Mouse (Mus musculus) layer of hippocampus, adult 8-10 months (tissue): ENCODE measurements at regions not wholly inside any gene's neighbourhood (a gene's known extent, or its start where the extent isn't known, plus 50 kb on each side); places are given as distances from the start of the nearest gene placed in this dataset.

ENCODE experiments used
- DNase-seq, 2 experiments: peaks; one replicate each; pipeline ENCODE4 v3.0.0; 2022; ENCODE audit warnings: low spot score in 2 of 2

DNA sequence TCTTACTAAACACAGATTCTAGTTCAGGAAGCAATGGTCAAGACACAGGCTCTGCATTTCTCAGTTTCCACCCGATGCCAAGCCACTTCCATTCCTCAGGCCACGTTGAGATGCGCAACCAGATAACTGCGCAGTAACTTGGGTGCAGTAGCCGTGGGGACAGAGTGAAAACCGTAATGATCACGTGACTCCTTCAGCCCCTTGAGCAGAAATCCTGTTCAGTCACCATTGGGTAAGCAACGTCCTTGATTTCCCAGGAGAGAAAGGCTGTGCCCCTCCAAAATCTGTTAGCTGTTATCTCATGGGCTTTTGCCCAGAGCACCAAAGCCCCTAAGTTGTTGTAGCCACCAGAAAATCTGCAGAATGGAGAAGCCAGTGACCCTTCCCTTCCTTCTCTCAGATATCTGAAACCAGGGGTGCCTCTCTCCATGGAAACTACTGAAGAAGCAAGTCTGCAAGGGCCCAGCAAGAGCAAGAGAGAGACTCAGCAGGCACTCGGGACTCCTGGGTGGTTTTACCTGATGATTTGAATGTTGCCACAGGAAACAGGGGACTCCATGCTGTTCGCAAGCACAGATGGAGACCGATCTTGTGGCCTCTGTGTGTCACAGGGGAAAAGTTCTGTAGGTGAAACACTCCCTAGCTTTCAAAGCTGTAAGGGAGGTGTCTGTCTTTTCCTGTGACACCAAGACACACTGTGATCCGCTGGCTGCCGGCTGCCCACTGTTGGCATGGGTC, 126.7 kb downstream of the Lmo4 start:
- no peak for DNase-seq

DNA sequence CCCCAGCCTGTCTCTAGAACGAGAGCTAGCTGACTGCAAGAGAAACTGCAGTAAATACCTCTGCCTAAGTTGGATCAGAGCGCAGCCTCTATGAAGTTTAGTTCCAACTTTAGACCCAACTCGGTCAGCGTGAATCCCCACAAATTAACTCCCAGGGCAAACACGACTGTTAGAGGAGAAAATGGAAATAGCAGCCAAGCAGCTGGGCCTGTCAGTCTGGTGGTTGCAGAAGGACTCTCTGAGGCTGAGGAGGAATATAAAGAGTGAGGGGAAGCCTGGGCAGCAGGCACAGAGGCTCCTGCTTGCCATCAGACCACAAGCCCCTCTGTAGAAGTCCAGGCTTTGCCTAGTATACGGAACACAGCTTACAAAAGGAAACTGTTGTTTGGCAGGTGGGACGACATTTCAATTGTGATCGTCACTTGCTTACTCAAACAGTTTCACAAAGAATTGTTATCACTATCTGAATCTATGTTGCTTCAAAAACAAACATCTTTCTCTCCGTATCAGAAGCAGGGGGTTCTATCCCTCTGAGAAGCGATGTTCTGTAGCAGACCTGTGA, 135.0 kb downstream of the Lmo4 start:
- no peak for DNase-seq

DNA sequence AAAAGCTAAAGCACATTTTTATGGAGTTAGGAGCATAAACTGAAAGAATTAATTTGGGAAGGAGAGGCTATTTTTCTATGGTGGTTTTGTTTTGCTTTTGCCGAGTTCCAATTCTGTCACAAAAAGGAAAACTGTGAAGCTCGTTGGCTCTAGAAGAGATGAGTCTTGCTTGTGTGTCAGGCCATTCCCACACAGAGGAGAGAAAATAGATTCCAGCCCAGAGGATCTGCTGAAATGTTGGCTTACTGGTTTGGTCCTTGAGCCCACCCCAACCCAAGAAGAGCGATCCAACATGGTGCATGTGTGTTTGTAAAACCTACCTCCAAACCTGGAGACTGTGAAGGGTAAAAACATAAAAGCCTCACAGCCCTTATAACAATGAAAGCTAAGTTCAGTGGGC, 138.0 kb downstream of the Lmo4 start:
- no peak for DNase-seq

DNA sequence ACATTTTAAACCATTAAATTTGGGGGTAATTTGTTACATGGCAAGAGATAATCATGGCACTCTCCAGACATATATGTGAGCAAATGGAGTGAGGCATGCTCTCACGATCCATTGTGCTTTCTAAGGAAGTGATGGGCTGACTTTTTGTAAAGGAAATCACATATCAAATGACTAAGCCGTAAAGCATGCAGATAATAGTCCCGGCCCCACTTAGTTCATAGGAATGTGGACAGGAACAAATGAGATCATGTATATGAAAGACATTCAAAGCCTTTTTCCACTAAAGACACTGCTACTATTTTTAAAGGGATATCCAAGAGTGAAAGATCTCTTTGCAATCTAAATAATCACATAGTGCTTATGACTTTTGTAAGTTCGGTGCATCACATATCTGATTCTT, 146.9 kb downstream of the Lmo4 start:
- no peak for DNase-seq

DNA sequence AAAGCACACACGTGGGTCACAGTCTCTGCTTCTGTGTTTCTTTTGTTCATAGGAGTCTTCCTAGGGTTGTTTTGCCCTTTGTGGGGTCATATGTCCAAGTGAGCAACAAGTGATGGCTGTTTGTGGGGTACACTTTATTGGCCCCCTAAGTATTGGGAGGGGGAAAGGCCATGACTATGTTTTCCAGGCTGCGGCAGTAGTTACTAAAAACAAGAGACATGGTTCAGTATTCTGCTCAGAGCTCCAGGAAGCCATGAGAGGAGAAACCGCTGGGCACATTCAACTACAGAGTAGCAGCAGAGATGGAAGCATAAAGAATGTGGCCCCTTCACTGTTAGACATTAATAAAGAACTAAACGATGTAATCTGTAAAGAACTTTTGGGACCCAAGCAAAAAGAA, 154.7 kb downstream of the Lmo4 start:
- no peak for DNase-seq

DNA sequence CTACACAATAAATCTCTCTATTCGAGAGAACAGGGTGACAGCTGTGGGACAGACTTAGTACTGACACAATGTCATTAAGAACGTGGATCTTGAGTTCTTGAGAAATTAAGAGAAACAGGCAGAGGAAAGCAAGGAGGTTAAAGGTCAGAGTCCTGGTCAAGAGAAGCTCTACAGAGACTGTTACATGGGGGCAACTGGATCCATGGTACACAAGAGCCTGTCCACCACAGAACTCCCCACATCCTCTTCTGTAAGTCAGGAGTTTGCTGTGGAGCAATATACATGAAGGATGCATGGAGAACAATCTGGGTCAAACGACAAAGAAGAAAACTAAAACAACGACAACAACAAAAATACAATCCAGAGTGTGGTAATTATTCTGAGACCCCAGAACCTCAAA, 155.8 kb downstream of the Lmo4 start:
- no peak for DNase-seq

DNA sequence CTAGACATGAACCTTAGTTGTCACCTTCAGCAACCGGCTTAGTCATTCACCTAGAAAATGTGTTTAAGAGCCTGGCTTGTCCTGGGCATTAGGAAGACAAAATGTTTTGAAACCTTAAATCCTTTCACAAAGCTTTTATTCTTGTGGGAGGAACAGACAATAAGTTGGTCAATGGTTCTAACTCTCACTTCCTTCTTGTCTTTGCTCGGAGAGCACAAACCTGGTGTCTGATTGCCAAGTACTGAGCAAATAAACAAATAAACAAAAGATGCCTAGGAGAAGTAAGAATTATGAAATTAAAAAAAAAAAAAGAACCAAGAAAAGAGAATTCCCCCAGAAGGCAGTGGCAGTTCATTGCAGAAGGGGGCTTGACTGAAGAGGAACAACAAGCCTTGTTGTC, 160.7 kb downstream of the Lmo4 start:
- DNase-seq: no peak

DNA sequence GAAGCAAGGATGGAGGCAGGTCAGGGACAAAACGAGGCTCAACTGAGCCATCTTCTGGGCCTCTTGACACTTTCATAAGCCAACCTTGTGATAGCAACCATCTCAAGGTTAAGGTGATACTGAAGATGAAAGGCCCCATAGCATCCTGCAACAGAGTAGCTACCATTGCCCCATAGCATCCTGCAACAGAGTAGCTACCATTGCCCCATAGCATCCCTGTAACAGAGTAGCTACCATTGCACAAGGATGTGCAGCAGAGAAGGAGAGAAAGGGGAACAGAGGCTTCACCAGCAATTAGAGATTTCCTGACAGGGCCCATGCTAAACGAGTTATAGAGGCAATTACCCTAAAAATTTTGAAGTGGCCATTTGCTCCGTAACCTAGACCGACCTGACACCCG, 163.2 kb downstream of the Lmo4 start:
- no peak for DNase-seq

DNA sequence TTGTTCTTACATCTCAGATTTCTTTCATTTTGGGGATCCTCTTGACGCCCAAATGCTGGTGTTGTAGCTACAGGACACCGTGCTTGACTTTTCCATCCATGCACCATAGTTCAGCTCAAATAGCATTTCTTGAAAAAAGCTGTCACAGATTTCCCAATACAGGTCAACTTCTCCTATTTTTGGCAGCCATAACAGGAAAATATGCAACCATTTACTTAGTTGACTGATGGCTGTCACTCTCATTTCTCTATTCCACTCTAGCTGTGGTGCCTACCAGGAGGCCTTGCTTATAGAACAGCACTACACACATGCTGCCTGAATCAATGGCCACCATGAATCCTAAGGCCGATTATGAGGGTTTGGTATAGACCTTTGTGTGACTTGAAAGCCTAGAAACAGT, 165.5 kb downstream of the Lmo4 start:
- no peak for DNase-seq

DNA sequence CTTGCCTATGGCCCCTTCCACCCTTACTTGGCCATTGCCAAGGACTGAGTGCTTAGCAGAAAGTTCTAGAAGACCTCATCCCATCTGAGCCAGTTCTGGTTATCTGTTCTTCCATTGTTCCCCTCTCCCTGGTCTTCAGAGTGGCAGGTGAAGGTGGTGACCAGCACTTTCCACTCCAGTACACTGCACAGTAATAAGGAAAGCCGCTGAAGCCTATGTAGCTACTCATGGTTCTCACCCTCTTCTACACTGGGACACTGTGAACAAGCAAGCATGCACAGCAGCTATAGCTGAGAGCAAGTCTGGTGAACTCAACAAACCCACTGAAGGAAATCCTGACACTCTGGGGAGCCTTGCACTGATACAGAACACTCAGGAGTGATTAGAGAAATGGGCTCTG, 175.4 kb downstream of the Lmo4 start:
- DNase-seq: no peak

DNA sequence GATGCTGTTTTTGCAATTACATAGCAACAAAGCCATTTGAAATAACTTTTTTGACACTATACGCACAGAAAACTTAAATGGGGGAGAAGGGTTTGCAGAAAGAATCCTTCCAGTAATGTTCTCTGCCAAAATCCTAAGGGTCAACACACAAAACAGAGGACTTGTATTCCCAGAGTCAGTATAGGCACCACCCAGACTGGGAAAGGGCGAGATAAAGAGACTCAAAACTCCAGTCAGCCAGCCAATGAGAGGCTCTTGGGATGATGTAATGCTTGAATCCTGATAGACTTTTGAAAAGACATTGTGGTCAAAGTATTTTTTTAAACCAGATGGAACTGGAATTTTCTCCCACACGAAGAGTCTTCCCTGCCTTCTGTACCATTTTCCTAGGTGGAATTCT, 175.9 kb downstream of the Lmo4 start:
- DNase-seq: no peak

DNA sequence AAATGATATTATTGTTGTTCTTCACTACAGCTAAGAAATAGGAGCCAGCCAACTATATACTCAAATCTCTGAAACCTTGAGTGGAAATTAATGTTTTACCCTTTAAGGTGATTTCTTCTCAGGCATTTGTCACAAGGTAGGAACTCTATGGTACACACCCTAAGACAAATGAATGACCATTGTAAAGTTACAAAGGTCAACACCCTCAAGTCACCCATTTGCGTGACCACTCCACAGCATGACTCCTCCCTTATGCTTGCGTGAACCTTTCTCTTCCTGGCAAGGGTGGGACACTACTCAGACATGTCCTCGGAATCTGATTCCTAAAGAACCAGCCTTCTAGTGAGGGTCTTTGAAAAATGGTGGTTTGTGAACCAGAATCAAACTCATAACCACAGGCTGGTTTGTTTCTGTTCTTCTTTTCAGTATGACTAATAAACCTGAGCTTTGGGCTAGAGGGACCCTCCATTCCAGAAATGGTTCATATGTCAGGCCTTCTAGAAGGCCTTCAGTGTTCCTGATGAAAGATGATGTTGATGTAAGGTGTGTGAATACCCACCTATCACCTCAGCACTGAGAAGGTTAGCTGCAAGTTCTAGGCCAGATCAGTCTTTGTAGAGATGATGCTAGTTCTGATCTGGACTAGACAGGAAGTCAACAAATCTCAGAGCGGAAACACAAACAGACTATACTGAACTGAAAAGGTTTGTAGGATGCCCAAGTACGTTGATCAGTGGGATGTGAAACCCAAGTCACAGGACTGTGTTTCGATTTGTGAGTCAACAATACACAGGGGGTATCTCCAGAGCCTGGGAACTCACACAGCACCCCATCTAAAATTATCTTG, 177.7 kb downstream of the Lmo4 start:
- DNase-seq: no peak

DNA sequence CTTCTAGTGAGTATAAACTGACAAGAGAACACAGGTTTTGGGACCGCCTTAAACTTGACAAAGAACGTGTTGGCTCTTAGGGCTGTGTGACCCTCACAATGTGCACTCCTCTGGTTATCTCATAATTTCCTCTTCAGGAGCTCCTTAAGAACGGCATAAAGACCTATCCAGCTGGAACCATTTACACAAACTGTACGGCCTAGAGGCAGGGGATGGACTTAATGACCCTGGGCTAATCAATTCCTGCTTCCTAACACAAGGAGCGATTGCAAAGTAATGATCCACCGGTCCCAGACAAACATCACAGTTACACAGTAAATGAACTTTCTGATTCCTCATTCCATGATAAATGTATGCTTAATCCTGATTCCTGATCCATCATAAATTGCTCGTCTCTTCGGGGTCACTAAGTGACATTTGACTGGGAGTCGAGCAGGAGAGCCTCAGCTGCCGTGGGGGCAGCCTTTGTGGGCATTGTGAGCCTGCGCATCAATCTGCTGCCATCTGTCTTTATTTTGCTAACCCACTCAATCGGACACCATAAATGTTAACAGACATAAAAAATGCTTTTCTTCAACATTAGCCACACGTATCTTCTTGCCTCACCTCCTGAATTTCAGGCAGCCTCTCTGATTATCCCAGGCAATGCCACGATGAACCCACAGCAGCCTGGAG, 179.4 kb downstream of the Lmo4 start:
- no peak for DNase-seq

DNA sequence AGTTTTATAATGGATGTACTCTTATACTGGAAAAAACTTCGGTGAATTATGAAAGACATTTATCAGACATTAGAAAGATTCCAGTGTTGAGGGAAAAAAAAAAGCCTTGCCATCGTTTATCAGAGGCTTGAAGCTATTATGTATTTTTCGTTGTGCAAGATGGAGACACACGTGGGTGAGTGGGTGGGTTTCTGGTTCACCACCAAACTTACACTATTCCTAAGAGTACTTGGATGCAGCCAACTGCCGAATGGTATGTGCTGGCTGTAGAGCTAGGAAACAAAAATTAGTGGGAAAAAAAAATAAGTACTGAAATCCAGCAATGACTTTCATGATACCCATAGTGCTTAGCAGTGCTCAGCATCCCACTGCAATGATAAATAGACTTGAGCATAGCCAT, 180.8 kb downstream of the Lmo4 start:
- DNase-seq: peak; percentile 21 to 53

DNA sequence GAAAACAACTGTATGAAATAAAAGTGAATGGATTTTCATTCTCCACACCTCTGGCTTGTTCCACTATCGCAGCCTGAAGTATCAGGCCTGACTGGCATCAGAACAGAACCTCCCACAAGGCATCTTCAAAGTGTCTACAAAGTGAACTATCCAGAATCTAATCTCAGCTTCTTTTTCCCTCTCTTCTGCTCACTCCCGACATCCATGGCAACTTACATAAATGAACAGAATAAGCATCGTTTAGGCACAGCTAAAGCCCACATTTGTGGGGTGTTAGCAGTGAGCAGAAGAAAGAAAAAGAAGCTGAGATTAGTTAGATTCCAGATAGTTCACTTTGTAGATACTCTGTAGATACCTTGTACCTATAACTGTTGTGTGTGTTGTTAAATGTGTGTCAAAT, 182.0 kb downstream of the Lmo4 start:
- DNase-seq: no peak

DNA sequence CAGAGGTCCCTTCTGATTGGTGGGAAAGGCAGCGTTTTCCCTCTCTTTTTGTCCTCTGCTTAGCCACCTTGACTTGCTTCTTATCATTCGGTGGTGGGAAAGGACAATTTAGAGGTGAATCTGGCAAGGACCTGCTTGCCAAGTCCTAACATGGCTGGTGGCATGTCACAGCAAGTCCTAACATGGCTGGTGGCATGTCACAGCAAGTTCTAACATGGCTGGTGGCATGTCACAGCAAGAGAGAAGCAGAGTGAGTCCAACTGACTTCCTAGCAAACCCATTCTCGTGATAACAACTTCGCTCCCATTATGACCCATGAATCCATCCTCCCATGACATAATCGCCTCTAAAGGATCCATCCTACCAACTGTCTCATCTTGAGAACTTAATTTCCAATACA, 183.1 kb downstream of the Lmo4 start:
- no peak for DNase-seq

DNA sequence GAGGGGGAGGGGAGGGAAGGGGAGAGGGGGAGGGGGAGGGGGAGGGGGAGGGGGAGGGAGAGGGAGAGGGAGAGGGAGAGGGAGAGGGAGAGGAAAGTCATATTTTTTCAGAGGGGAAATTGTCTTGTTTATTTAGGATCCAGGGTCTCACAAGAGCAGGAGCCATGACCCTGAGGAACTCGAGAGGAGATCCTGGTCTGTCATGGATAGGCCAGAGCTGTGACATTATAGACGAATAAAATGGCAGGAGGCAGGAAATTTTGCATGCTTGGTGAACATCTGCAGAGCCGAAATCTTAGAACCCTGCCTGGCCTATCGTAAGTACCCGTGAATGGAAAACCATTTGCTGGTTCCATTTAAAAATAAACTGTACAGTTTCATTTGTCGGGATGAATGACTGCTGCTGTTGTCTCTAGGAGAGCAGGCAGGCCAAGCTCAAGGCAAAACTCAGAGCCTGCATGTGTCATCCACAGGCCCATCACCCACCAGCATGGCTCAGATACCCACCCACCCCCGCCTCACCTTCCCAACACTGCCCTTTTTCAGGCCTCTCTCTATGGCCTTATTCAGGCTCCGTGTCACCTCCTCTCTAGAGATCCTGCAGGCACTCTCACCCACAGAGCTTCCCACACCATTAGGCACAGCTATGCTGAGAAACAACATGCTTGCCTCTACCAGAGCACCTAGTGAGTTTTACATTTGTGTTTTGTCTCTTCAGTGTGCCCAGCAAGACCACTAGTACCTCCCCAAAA, 184.7 kb downstream of the Lmo4 start:
- DNase-seq: no peak

DNA sequence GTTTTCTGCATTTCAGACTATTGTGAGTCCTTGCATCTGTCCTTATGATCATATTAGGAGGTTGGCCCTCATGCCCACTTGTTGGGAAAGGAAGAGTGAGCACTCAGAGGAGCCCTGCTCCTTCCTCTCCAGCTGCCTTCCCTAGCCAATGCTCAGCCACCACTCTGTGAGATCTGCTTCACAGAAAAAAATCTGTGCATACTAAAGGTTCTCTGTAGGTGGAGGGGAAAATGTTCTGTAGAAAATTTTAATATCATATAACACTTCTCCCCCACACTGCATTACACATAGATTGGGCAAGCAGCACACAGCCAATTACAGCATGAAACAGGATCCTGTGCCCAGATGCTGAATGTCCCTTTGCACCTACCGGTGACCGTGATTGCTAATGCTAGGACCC, 185.7 kb downstream of the Lmo4 start:
- no peak for DNase-seq

DNA sequence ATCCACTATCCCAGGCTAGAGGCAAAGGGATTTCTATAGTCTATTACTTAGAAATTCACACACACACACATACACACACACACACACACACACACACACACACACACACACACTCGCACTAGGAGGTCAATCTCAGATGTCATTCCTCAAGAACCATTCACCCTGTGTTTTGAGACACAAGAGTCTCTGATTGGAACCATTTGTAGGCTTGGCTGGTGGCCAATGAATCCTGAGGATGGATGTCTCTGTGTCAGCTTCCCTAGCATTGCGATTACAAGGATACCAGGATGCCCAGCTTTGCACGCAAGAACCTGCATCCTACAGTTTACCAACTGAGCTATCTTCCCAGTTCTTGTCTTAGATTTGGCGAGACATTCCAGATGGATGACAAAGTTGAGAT, 186.5 kb downstream of the Lmo4 start:
- no peak for DNase-seq

DNA sequence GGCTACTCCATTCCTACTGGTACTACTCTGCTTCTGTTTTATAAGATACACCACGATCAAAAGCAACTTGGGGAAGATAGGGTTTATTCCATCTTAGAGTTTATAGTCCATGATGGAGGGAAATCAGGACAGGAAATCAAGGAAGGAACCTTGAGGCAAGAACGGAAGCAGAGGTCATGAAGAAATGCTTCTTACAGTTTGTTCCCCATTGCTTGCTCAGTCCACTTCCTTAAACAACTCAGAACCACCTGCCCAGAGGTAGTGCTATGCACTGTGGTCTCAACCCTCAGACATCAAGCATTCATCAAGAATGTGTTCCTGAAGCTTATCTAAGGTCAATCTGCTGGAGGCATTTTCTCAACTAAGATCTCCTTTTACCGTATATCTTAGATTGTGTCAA, 189.8 kb downstream of the Lmo4 start:
- no peak for DNase-seq

DNA sequence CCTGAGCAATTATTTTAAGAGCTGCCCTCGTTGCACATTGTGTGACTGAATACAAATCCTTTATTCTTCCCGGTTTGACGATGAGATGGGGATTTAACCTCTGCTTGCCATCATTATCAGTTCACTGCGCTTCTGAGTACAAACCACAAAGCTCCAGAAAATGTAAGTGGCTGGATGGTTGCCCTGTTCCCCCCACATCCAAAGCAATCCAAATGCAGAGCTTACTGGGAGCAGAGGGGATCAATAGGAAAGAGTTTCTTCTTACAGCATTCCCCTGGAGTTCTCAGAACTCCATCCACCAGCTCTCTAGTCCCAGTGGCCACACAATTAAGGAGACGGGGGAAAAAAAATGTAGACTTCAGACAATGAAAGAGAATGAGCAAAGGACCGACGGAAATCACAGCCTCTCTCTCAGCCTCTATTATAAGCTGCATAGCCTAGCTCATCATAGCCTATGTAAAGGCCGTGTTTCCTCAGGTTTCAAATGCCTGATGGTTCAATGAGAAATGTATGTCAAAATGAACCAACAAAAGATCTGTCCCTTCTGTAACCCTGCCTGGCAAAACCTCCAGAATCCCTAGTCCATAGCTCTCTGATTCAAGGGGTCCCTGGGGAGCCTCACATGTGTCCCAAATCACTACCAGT, 191.4 kb downstream of the Lmo4 start:
- DNase-seq: no peak
